Mouse (Mus musculus): Measurements from ENCODE around the gene Gm11985. TPM values are rescaled to one million over a fixed set of nuclear protein-coding genes. Genes with fewer than 3 reads are reported as not detected.

Gene Gm11985
- polyA plus RNA-seq, 1 experiment from 2014 or later, result 0.25 TPM

GRCm38 (mm10) chr11:7182409-7183042 is 5.8 kb downstream of the Gm11985 start:
- Histone ChIP-seq H3K9me3 (ENCODE audit: control insufficient read depth, low read depth, low read length) (no peaks in the 10 kb centered on the region), H3K9ac (replicated peaks; ENCODE audit: low read depth, low read length) (no peak overlapping the region), H3K4me1 (ENCODE audit: control insufficient read depth, insufficient read depth, low read length) (no peaks in the 10 kb centered on the region), H3K4me3 (ENCODE audit: low read depth, low read length) (no peak overlapping the region), H3K27me3 (ENCODE audit: control insufficient read depth, insufficient read depth, low read length) (no peaks in the 10 kb centered on the region), H3K4me2 (replicated peaks; ENCODE audit: low read depth, low read length) (no peak overlapping the region), H3K36me3 (ENCODE audit: control insufficient read depth, insufficient read depth, low read length) (no peaks in the 10 kb centered on the region), H3K27ac (ENCODE audit: low read length) (no peak overlapping the region)
- ATAC-seq (ENCODE audit: insufficient number of reproducible peaks, insufficient read depth, low FRiP score, low read depth), result no peak
- WGBS, result 40% methylated on average over 8 of the region's 8 CpGs

DNA sequence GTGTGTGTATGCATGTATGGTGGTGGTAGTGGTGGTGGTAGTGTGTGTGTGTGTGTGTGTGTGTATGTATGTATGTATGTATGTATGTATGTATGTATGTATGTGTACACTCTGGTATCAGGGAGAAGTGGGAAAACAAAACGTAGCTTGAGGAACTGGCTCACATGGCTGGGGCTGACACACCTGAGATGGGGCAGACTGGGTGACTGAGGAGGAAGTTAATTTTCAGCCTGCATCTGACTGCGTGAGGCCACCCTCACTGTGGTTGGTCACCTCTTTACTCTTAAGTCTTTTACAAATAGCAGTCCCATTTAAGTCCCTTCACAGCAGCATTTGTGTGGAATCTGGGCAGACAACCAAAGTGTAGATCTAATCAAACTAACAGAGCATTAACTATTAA is 9.1 kb downstream of the Gm11985 start:
- 55% methylated on average over 2 of the region's 2 CpGs for WGBS
- no peak overlapping the region for H3K27ac ChIP-seq (ENCODE audit: low read length)
- H3K9ac ChIP-seq (replicated peaks; ENCODE audit: low read depth, low read length), result no peak overlapping the region
- H3K9me3 ChIP-seq (ENCODE audit: control insufficient read depth, low read depth, low read length), result no peaks in the 10 kb centered on the region
- no peaks in the 10 kb centered on the region for H3K27me3 ChIP-seq (ENCODE audit: control insufficient read depth, insufficient read depth, low read length)
- H3K4me2 ChIP-seq (replicated peaks; ENCODE audit: low read depth, low read length), result no peak overlapping the region
- H3K4me1 ChIP-seq (ENCODE audit: control insufficient read depth, insufficient read depth, low read length), result no peaks in the 10 kb centered on the region
- no peak for ATAC-seq (ENCODE audit: insufficient number of reproducible peaks, insufficient read depth, low FRiP score, low read depth)
- H3K36me3 ChIP-seq (ENCODE audit: control insufficient read depth, insufficient read depth, low read length), result no peaks in the 10 kb centered on the region
- no peak overlapping the region for H3K4me3 ChIP-seq (ENCODE audit: low read depth, low read length)

- Histone ChIP-seq H3K27ac (ENCODE audit: low read length) (no peak overlapping the region), H3K4me3 (ENCODE audit: low read depth, low read length) (no peak overlapping the region)
These were observed 9.6 kb downstream of the Gm11985 start for GRCm38 (mm10) chr11:7178724-7179123.

GRCm38 (mm10) chr11:7173664-7174063 is 14.7 kb downstream of the Gm11985 start:
- no peak overlapping the region for H3K4me2 ChIP-seq (replicated peaks; ENCODE audit: low read depth, low read length)
- no peak overlapping the region for H3K9ac ChIP-seq (replicated peaks; ENCODE audit: low read depth, low read length)
- H3K4me1 ChIP-seq (ENCODE audit: control insufficient read depth, insufficient read depth, low read length), result no peaks in the 10 kb centered on the region
- no peak overlapping the region for H3K4me3 ChIP-seq (ENCODE audit: low read depth, low read length)
- H3K27me3 ChIP-seq (ENCODE audit: control insufficient read depth, insufficient read depth, low read length), result no peaks in the 10 kb centered on the region
- ATAC-seq (ENCODE audit: insufficient number of reproducible peaks, insufficient read depth, low FRiP score, low read depth), result no peak
- H3K36me3 ChIP-seq (ENCODE audit: control insufficient read depth, insufficient read depth, low read length), result no peaks in the 10 kb centered on the region
- no peaks in the 10 kb centered on the region for H3K9me3 ChIP-seq (ENCODE audit: control insufficient read depth, low read depth, low read length)
- WGBS, result 82% methylated on average over 6 of the region's 6 CpGs
- no peak overlapping the region for H3K27ac ChIP-seq (ENCODE audit: low read length)

More at GRCm38 (mm10) chr11:7178724-7179123, 9.6 kb downstream of the Gm11985 start:
- Histone ChIP-seq H3K9me3 (ENCODE audit: control insufficient read depth, low read depth, low read length) (no peaks in the 10 kb centered on the region), H3K36me3 (ENCODE audit: control insufficient read depth, insufficient read depth, low read length) (no peaks in the 10 kb centered on the region), H3K9ac (replicated peaks; ENCODE audit: low read depth, low read length) (no peak overlapping the region), H3K4me2 (replicated peaks; ENCODE audit: low read depth, low read length) (no peak overlapping the region), H3K27me3 (ENCODE audit: control insufficient read depth, insufficient read depth, low read length) (no peaks in the 10 kb centered on the region), H3K4me1 (ENCODE audit: control insufficient read depth, insufficient read depth, low read length) (no peaks in the 10 kb centered on the region)
- no peak for ATAC-seq (ENCODE audit: insufficient number of reproducible peaks, insufficient read depth, low FRiP score, low read depth)
- 46% methylated on average over 4 of the region's 4 CpGs for WGBS

GRCm38 (mm10) chr11:7169645-7170044 is 18.7 kb downstream of the Gm11985 start:
- H3K4me1 ChIP-seq (ENCODE audit: control insufficient read depth, insufficient read depth, low read length), result no peaks in the 10 kb centered on the region
- no peaks in the 10 kb centered on the region for H3K36me3 ChIP-seq (ENCODE audit: control insufficient read depth, insufficient read depth, low read length)
- no peaks in the 10 kb centered on the region for H3K9me3 ChIP-seq (ENCODE audit: control insufficient read depth, low read depth, low read length)
- H3K4me3 ChIP-seq (ENCODE audit: low read depth, low read length), result no peak overlapping the region
- no peak overlapping the region for H3K4me2 ChIP-seq (replicated peaks; ENCODE audit: low read depth, low read length)
- no peak overlapping the region for H3K9ac ChIP-seq (replicated peaks; ENCODE audit: low read depth, low read length)
- WGBS, result 94% methylated on average over 1 of the region's 1 CpGs
- H3K27me3 ChIP-seq (ENCODE audit: control insufficient read depth, insufficient read depth, low read length), result no peaks in the 10 kb centered on the region
- ATAC-seq (ENCODE audit: insufficient number of reproducible peaks, insufficient read depth, low FRiP score, low read depth), result no peak
- H3K27ac ChIP-seq (ENCODE audit: low read length), result no peak overlapping the region

DNA sequence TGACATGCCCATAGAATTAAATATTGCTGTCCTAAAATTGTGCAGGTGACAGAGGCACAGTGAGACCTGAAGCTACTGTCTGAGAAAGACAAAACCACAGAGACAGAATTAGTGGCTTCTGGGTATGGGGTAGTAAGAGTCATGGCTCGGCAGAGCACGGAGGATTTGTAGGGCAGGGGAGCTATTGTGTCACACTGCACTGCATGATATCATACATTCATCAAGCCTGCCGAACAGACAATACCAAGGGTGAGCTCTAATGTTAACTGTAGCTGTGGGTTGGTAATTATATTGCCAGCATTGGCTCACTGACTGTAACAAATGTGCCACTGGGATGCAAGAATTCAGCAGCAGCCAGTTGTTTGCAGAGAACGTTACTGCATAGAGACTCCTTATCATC is 24.0 kb downstream of the Gm11985 start:
- Histone ChIP-seq H3K9ac (replicated peaks; ENCODE audit: low read depth, low read length) (no peak overlapping the region), H3K4me3 (ENCODE audit: low read depth, low read length) (no peak overlapping the region), H3K36me3 (ENCODE audit: control insufficient read depth, insufficient read depth, low read length) (no peaks in the 10 kb centered on the region), H3K27ac (ENCODE audit: low read length) (no peak overlapping the region), H3K9me3 (ENCODE audit: control insufficient read depth, low read depth, low read length) (no peaks in the 10 kb centered on the region), H3K4me1 (ENCODE audit: control insufficient read depth, insufficient read depth, low read length) (peaks cover 14% of the 10 kb centered on the region), H3K27me3 (ENCODE audit: control insufficient read depth, insufficient read depth, low read length) (no peaks in the 10 kb centered on the region), H3K4me2 (replicated peaks; ENCODE audit: low read depth, low read length) (no peak overlapping the region)
- WGBS, result 78% methylated on average over 4 of the region's 4 CpGs
- no peak for ATAC-seq (ENCODE audit: insufficient number of reproducible peaks, insufficient read depth, low FRiP score, low read depth)

DNA sequence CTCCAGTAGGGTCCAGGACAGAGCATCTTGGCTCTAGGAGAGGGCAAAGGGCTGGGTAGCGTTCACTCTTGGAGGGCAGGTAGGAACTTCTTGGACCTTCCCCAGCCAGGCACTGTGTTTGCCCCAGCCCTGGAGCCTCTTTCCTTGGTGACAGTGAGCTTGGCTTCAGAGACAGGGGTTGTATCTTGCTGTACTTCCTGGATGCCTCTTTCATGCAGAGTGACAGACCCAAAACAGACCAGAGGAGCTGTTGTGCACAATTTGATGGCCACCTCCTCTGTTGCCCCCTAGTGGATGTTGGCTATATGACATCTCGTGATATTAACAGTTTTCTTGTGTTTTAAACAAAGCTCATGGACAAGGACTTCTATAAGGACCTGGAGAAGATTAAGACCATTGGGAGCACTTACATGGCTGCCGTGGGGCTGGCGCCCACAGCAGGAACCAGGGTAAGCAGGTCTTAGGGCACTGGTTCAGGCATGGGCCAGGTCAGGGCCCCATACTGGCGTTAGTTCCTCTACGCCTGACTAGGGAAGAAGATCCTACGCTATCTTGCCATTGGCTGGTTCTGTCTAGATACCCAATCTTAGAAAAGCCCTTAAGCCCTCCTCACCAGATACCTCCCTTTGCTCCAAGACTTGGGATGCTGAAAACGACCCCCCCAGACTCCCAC is 26.7 kb downstream of the Gm11985 start:
- 84% methylated on average over 8 of the region's 8 CpGs for WGBS
- ATAC-seq (ENCODE audit: insufficient number of reproducible peaks, insufficient read depth, low FRiP score, low read depth), result no peak
- Histone ChIP-seq H3K9ac (replicated peaks; ENCODE audit: low read depth, low read length) (no peak overlapping the region), H3K27ac (ENCODE audit: low read length) (peak overlapping the region; percentile 82; the same call in 1 of the 2 replicates), H3K9me3 (ENCODE audit: control insufficient read depth, low read depth, low read length) (no peaks in the 10 kb centered on the region), H3K4me3 (ENCODE audit: low read depth, low read length) (no peak overlapping the region), H3K27me3 (ENCODE audit: control insufficient read depth, insufficient read depth, low read length) (no peaks in the 10 kb centered on the region), H3K36me3 (ENCODE audit: control insufficient read depth, insufficient read depth, low read length) (no peaks in the 10 kb centered on the region), H3K4me2 (replicated peaks; ENCODE audit: low read depth, low read length) (no peak overlapping the region), H3K4me1 (ENCODE audit: control insufficient read depth, insufficient read depth, low read length) (peaks cover 14% of the 10 kb centered on the region)

DNA sequence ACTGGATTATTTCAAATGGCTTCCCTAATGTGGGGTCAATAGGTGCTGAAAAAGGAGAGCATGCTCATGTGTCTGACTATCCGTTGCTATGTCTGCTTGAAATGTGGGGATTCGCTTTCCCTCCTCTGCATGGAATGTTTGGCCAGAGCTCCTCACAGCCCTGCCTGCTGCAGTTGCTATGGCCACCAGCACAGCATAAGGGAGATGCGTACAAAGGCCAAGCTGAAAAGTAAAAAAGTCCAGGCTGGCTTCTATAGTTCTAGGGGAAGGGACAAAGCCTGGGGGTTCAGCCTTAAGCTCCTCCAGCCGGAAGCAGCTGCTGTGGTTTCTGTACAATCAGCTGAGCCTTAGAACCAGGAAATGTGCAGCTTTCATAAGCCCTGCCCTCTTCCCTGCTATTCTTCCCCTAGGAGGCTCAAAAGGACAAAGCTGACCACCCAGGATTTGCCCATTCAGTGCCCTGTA is 27.7 kb downstream of the Gm11985 start:
- no peak overlapping the region for H3K9ac ChIP-seq (replicated peaks; ENCODE audit: low read depth, low read length)

More for the DNA sequence above, 27.7 kb downstream of the Gm11985 start:
- no peaks in the 10 kb centered on the region for H3K9me3 ChIP-seq (ENCODE audit: control insufficient read depth, low read depth, low read length)
- peak overlapping the region; percentile 90 for H3K27ac ChIP-seq (ENCODE audit: low read length)
- ATAC-seq (ENCODE audit: insufficient number of reproducible peaks, insufficient read depth, low FRiP score, low read depth), result peak; percentile 80
- no peaks in the 10 kb centered on the region for H3K36me3 ChIP-seq (ENCODE audit: control insufficient read depth, insufficient read depth, low read length)
- H3K4me1 ChIP-seq (ENCODE audit: control insufficient read depth, insufficient read depth, low read length), result peaks cover 14% of the 10 kb centered on the region
- no peak overlapping the region for H3K4me3 ChIP-seq (ENCODE audit: low read depth, low read length)
- no peaks in the 10 kb centered on the region for H3K27me3 ChIP-seq (ENCODE audit: control insufficient read depth, insufficient read depth, low read length)
- no peak overlapping the region for H3K4me2 ChIP-seq (replicated peaks; ENCODE audit: low read depth, low read length)
- WGBS, result 13% methylated on average over 4 of the region's 4 CpGs

Data from stomach, embryonic 14.5 days (tissue).